Mouse (Mus musculus): ENCODE data around the gene B3gnt2. TPM values are rescaled to one million over a fixed set of nuclear protein-coding genes. Genes with fewer than 3 reads are reported as not detected.

The B3gnt2 gene
- polyA plus RNA-seq, 1 experiment from 2014 or later = 3.4 TPM

DNA sequence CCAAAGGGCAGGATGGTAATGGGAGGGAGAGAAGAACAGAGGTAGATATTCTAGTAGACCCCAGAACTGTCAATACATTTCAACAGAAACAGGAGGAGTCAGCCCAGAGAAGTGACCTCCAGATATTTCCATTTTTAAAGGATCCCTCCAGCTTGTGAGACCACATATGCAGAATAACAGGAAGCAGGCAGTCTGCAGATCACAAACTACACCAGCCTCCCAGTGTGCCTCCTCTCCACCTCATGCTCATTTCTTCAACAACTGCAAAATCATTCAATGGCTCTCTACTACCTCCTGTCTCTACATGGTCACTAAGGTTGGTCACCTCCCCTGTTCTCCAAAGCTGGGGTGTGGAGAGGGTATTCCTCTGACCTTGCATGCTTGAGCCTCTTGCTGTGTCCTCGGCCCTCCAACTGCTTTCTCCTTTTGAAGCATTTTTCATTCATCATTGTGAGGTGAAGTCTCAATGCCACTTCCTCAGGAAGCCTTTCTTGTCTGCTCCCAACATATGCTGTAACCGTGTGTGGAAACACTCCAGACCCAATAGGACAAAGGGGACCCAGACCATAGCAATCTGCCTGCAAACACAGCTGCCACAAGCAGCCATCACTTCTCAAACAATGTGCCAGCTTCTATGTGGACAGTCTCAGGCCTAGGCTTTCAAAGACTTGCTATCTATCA lies 7.1 kb downstream of the B3gnt2 start:
- ATAC-seq (ENCODE audit: low FRiP score) = no peak
- peaks cover 7% of the 10 kb centered on the region for H3K4me1 ChIP-seq
- H3K4me2 ChIP-seq (replicated peaks) = no peak overlapping the region
- H3K36me3 ChIP-seq = no peaks in the 10 kb centered on the region
- H3K27me3 ChIP-seq = peaks cover 31% of the 10 kb centered on the region
- H3K9ac ChIP-seq = no peak overlapping the region
- no peak overlapping the region for H3K4me3 ChIP-seq
- 35% methylated on average over 2 of the region's 2 CpGs for WGBS
- H3K9me3 ChIP-seq (replicated peaks) = no peaks in the 10 kb centered on the region
- no peak overlapping the region for H3K27ac ChIP-seq

DNA sequence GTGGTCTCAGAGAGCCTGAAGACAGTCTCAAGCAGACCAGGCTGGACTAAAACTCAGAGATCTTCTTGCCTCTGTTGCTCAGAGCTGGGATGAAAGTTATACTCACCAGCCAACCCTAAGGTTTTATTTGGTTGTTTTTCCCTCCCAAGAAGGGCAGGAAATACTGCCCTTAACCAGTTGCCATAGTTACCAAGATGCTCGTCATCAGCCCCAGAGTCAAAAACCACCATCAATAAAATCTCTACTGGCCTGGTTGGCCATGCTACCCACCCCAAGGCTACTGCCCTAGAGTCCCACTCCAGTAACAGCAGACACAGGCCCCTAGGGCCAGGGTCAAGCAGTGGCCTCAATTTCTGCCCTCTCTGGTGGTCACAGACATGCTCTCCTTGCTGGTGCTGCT lies 8.3 kb downstream of the B3gnt2 start:
- Histone ChIP-seq H3K4me3 (no peak overlapping the region), H3K27ac (no peak overlapping the region), H3K9ac (no peak overlapping the region), H3K4me2 (replicated peaks) (no peak overlapping the region), H3K9me3 (replicated peaks) (no peaks in the 10 kb centered on the region), H3K4me1 (no peaks in the 10 kb centered on the region), H3K27me3 (peaks cover 20% of the 10 kb centered on the region), H3K36me3 (no peaks in the 10 kb centered on the region)
- 76% methylated on average over 1 of the region's 1 CpGs for WGBS
- no peak for ATAC-seq (ENCODE audit: low FRiP score)

DNA sequence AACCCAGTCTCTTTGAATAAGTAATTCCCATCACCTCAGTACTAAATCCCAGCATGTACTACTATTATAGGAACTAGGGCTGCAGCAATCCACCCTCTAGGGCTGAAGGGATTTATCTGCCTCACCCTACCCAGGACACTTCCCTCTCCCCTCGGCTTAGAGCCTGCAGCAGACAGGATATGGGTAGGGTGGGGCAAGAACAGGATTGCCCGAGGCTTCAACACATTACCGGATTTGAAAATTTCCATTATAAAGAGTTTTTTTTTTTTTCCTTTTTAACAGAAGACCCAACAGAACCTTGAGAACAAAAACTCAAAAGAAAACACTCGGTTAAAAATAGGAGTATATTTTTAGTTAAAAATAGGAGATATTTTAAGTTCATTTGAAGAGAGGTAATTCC lies 9.3 kb downstream of the B3gnt2 start:
- Histone ChIP-seq H3K9ac (no peak overlapping the region), H3K27ac (no peak overlapping the region), H3K4me1 (peaks cover 3% of the 10 kb centered on the region; the same call in 1 of the 2 replicates), H3K4me2 (replicated peaks) (no peak overlapping the region), H3K36me3 (no peaks in the 10 kb centered on the region), H3K9me3 (replicated peaks) (no peaks in the 10 kb centered on the region), H3K4me3 (no peak overlapping the region), H3K27me3 (peaks cover 9% of the 10 kb centered on the region)
- ATAC-seq (ENCODE audit: low FRiP score) = no peak
- 63% methylated on average over 4 of the region's 4 CpGs for WGBS

DNA sequence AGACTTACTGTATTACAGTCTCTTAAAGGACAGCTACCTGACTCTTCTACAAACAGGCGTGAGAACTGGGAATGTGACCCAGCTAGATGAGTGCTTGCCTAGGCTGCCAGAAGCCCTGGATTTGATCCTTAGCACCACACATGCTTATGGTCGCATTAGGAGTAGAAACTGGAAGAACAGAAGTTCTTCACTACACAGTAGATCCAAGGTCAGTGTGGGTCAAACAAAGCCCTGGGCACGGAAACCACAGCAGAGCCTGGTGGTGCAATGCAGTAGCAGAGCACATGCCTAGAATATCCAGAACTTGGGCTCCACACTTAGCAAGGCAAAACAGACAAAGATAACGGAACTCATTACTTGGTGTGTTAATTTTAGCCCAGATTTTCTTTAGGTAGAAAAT lies 10.7 kb downstream of the B3gnt2 start:
- Histone ChIP-seq H3K27ac (no peak overlapping the region), H3K36me3 (no peaks in the 10 kb centered on the region), H3K4me3 (no peak overlapping the region), H3K9ac (no peak overlapping the region), H3K4me2 (replicated peaks) (no peak overlapping the region), H3K9me3 (replicated peaks) (no peaks in the 10 kb centered on the region), H3K4me1 (peaks cover 3% of the 10 kb centered on the region; the same call in 1 of the 2 replicates), H3K27me3 (peaks cover 2% of the 10 kb centered on the region; the same call in 1 of the 2 replicates)
- 85% methylated on average over 4 of the region's 4 CpGs for WGBS
- ATAC-seq (ENCODE audit: low FRiP score) = no peak

DNA sequence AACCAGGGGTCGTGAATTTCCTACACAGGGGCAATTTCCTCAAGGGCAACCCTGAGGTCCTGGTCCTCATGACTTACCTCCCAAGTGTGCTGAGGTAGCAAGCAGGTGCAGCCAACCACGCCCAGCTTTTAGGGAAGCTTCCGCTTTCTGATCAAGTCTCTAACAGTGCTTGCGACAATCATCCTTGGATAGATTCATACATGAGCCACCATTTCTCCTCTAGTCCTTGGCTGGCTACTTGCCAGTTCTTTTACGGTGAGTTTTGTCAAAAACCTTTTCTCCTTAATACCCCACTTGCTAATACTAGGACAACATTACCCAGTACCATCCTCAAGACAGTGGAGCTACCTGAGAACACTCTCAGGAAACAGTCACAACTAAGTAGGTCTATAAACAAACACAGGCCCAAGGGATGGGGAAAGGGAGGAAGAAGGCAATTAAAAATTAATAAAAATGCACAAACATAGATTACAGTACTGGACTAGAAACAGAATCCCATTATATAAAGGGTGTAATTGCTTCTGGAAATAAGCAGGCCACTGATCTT lies 12.0 kb downstream of the B3gnt2 start:
- H3K4me3 ChIP-seq = no peak overlapping the region
- H3K27me3 ChIP-seq = no peaks in the 10 kb centered on the region; the same call in 1 of the 2 replicates
- peaks cover 3% of the 10 kb centered on the region; the same call in 1 of the 2 replicates for H3K4me1 ChIP-seq
- no peak overlapping the region for H3K9ac ChIP-seq
- WGBS = 88% methylated on average over 5 of the region's 5 CpGs
- H3K27ac ChIP-seq = no peak overlapping the region
- no peak for ATAC-seq (ENCODE audit: low FRiP score)
- H3K4me2 ChIP-seq (replicated peaks) = no peak overlapping the region
- no peaks in the 10 kb centered on the region for H3K36me3 ChIP-seq
- no peaks in the 10 kb centered on the region for H3K9me3 ChIP-seq (replicated peaks)

DNA sequence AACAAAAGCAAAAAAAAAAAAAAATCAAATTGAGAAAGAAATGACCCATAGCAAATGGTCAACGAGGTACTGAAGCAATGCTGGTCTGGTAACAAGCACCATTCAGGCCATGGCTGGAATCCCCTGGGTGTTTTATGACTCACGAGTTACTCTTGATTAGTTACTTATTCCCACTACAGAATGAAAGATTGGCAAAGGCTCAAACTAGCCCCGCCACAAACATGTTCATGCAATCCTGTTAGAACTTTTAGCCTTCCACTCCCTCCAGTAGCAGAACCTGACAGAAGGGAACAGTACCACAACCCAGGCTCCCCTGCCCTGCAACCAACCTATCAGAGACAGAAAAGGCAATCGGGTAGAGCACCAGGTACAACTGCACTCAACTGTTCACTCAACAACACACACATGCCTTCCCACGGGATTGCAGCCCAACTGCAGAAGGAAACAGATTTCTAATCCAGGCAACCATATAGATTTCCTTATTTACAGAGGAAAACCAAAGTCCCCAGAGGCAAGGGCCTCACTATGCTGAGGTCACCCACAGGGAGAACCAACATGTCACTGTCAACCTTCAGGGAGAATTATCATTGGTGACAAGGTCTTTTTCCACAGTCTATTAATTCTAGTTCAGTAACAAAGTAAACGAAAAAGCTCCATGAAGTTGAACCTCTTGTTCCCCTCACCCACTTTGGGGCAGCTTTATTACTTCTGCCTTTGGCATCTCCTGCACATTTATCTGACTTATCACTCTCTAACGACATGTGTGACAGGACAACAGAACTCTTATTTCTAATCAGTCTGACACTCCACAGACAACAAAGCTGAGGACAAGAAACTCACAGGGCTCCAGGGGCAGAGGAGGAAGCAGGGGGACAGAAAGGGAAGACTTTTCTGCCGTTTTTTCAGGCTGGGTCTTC lies 12.8 kb downstream of the B3gnt2 start:
- Histone ChIP-seq H3K36me3 (no peaks in the 10 kb centered on the region), H3K4me1 (peaks cover 3% of the 10 kb centered on the region; the same call in 1 of the 2 replicates), H3K4me2 (replicated peaks) (no peak overlapping the region), H3K9me3 (replicated peaks) (no peaks in the 10 kb centered on the region), H3K27ac (no peak overlapping the region), H3K9ac (no peak overlapping the region), H3K4me3 (no peak overlapping the region), H3K27me3 (no peaks in the 10 kb centered on the region)
- WGBS = 67% methylated on average over 8 of the region's 8 CpGs
- no peak for ATAC-seq (ENCODE audit: low FRiP score)

DNA sequence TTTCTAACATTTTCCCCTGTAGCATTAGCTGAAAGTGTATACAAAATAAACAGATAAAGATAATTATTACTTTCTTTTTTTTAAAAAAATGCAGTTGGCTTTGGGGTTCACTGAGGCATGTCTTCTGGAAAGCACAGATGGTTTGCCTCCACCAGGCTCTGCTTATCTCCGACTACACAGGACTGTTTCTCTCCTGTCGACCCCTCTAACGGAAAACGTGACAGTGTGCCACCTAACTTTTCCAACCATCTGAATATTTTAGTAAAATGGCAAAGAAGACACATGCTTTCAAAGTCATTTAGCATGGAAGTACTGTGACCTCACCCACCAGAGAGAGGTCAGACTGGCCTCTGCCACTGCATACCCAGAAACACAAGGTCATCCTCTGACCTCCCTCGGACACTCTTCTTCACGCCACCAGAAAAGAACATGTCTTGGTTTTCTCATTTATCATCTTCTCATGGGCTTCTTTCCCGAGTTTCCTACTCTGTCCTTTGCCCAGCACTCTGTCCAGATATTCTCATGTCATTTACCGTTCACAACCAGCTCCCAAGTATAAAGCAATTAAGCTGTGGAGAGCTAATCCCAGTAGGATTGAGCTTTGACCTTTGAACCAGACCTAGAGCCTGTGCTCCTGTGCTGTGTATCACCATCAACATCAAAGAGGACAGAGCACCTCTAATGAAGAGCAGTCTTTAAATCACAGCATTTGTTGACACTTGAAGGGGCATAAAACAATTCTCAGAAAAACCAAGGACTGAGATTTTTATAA lies 13.6 kb downstream of the B3gnt2 start:
- 69% methylated on average over 8 of the region's 8 CpGs for WGBS
- Histone ChIP-seq H3K27ac (no peak overlapping the region), H3K4me2 (replicated peaks) (no peak overlapping the region), H3K9me3 (replicated peaks) (no peaks in the 10 kb centered on the region), H3K36me3 (no peaks in the 10 kb centered on the region), H3K9ac (no peak overlapping the region), H3K4me3 (no peak overlapping the region), H3K27me3 (no peaks in the 10 kb centered on the region), H3K4me1 (peaks cover 3% of the 10 kb centered on the region; the same call in 1 of the 2 replicates)
- ATAC-seq (ENCODE audit: low FRiP score) = no peak

DNA sequence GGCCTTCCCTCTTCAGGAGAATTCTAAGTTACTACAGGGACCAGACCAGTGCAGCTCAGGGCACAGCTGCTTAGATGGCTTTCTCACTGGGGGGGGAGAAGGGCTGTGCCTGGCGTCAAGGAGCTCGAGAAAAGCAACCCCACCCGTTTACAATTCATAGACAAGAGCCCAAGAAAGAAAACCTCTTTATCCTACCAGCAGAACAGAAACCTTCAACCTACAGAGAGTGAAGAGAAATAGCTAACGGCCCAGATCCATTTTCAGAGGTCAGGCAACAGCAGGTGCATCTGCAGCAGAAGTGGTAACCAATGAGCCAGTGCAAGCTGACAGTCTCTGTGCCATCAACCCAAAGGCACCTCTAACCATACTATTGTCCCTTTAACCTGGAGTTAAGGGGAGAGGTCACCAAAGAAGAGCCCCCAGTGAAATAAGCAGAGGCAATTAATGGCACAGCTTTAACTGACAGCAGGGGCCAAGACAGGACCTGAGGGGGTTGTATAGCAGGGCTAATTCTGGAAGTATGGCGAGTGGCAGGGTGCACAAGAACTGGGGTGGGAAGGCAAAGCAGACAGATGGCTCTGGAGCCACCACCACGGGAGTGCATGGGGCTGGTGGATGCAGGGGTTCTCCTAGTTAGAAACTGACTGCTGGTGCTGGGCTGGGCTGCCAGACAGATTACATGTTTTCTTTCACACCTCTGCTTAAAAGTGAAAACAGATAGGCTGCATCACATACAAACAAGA lies 14.5 kb downstream of the B3gnt2 start:
- H3K9ac ChIP-seq = no peak overlapping the region
- 53% methylated on average over 6 of the region's 6 CpGs for WGBS
- H3K36me3 ChIP-seq = no peaks in the 10 kb centered on the region
- no peak overlapping the region for H3K4me2 ChIP-seq (replicated peaks)
- no peak overlapping the region for H3K4me3 ChIP-seq
- no peak overlapping the region for H3K27ac ChIP-seq
- H3K9me3 ChIP-seq (replicated peaks) = no peaks in the 10 kb centered on the region
- peaks cover 3% of the 10 kb centered on the region; the same call in 1 of the 2 replicates for H3K4me1 ChIP-seq
- no peak for ATAC-seq (ENCODE audit: low FRiP score)
- no peaks in the 10 kb centered on the region for H3K27me3 ChIP-seq

DNA sequence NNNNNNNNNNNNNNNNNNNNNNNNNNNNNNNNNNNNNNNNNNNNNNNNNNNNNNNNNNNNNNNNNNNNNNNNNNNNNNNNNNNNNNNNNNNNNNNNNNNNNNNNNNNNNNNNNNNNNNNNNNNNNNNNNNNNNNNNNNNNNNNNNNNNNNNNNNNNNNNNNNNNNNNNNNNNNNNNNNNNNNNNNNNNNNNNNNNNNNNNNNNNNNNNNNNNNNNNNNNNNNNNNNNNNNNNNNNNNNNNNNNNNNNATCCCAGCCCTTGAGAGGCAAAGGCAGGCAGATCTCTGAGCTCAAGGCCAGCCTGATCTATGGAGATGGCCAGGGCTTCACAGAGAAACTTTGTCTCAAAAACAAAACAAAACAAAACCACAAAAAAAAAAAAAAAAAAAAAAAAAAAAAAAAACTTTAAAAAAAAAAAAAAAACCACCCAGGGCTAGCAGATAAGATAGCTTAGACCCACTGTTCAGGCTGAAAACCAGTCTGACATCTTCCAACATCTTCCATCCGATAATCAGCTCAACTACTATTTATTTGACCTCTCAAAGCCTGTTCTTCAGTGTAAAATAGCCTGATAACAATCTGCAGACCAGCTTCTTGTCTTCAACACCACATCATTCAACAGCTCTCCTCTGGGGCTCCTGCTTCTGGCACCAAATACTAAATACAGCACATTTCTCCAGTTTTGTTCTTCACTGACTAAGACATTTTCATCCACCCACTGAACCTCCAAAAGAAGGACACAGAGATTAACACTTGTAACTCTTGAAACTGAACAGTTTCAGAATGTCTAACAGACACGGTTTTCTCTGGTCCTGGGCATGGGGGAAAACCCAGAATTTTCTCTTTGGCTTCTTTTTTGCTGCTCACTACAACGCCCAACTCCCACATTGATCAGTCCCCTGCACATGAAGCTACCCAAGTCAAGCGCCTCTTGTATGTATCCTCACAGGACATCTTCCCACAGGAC lies 15.7 kb downstream of the B3gnt2 start:
- Histone ChIP-seq H3K36me3 (no peaks in the 10 kb centered on the region), H3K4me3 (no peak overlapping the region), H3K4me1 (peaks cover 3% of the 10 kb centered on the region; the same call in 1 of the 2 replicates), H3K4me2 (replicated peaks) (no peak overlapping the region), H3K27ac (no peak overlapping the region), H3K9me3 (replicated peaks) (no peaks in the 10 kb centered on the region), H3K27me3 (no peaks in the 10 kb centered on the region), H3K9ac (no peak overlapping the region)
- no peak for ATAC-seq (ENCODE audit: low FRiP score)
- 82% methylated on average over 4 of the region's 4 CpGs for WGBS

DNA sequence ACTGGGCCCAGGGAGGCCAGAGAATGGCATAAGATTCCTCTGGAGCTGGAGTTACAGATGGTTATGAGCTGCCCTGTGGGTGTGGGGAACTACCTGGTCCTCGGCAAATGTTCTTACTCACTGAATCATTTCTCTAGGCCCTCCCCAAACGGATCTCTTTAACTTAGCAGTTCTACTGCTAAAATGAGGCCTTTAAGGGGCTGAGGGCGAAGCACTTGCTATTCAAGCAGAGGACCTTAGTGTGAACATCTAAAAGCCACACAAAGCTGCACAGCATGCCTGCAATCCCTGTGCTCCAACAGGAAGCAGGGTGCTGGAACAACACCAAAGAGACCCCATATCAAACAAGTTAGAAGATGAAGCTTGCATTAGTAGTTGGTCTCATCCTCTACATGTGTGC lies 21.3 kb downstream of the B3gnt2 start:
- Histone ChIP-seq H3K36me3 (no peaks in the 10 kb centered on the region), H3K9me3 (replicated peaks) (no peaks in the 10 kb centered on the region), H3K4me1 (no peaks in the 10 kb centered on the region), H3K27me3 (no peaks in the 10 kb centered on the region), H3K9ac (no peak overlapping the region), H3K27ac (no peak overlapping the region), H3K4me3 (no peak overlapping the region), H3K4me2 (replicated peaks) (no peak overlapping the region)
- WGBS = 73% methylated on average over 3 of the region's 3 CpGs
- ATAC-seq (ENCODE audit: low FRiP score) = no peak

DNA sequence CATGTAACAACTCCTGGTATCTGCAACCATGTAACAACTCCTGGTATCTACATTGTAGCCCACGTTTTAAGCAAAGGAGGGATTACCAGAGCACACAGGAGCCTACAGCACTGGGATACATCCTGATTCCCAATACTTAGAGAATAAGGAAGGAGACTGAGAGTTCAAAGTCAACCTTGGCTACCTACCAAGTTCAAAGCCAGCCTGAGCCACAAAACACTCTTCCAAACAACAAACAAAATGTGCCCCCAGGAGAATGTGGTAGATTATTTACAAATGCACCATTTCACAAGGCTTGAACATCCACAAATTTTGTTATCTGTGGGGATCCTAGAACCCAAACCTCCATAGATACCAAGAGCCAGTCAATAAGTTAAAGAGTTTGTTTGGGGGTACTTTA lies 22.4 kb downstream of the B3gnt2 start:
- Histone ChIP-seq H3K4me3 (no peak overlapping the region), H3K4me1 (no peaks in the 10 kb centered on the region), H3K9ac (no peak overlapping the region), H3K36me3 (no peaks in the 10 kb centered on the region), H3K27ac (no peak overlapping the region), H3K9me3 (replicated peaks) (no peaks in the 10 kb centered on the region), H3K27me3 (no peaks in the 10 kb centered on the region), H3K4me2 (replicated peaks) (no peak overlapping the region)
- WGBS = 69% methylated on average over 1 of the region's 1 CpGs
- ATAC-seq (ENCODE audit: low FRiP score) = no peak
